Mouse (Mus musculus): Measurements from ENCODE around the gene Agbl4. TPM values are rescaled to one million over a fixed set of nuclear protein-coding genes. Genes with fewer than 3 reads are reported as not detected.

Agbl4 gene
- polyA plus RNA-seq, 1 experiment from 2014 or later = 0.38 TPM

GRCm38 (mm10) chr4:111584286-111584685 is 1186.8 kb downstream of the Agbl4 start:
- Histone ChIP-seq H3K9me3 (no peaks in the 10 kb centered on the region), H3K4me1 (replicated peaks) (peaks cover 12% of the 10 kb centered on the region; the same call in 1 of the 2 replicates), H3K4me2 (no peak overlapping the region), H3K9ac (replicated peaks) (no peak overlapping the region), H3K36me3 (no peaks in the 10 kb centered on the region), H3K27me3 (no peaks in the 10 kb centered on the region), H3K4me3 (replicated peaks) (no peak overlapping the region), H3K27ac (no peak overlapping the region)
- ATAC-seq (ENCODE audit: insufficient number of reproducible peaks, insufficient read depth, low FRiP score, low TSS enrichment, low read depth) = no peak
- 79% methylated on average over 7 of the region's 7 CpGs for WGBS

- no peaks in the 10 kb centered on the region for H3K27me3 ChIP-seq
- WGBS = 78% methylated on average over 1 of the region's 1 CpGs
- no peak overlapping the region for H3K27ac ChIP-seq
- no peak for ATAC-seq (ENCODE audit: insufficient number of reproducible peaks, insufficient read depth, low FRiP score, low TSS enrichment, low read depth)
- H3K4me1 ChIP-seq (replicated peaks) = peaks cover 15% of the 10 kb centered on the region; the same call in 1 of the 2 replicates
- no peaks in the 10 kb centered on the region for H3K9me3 ChIP-seq
- H3K4me2 ChIP-seq = no peak overlapping the region
- no peak overlapping the region for H3K4me3 ChIP-seq (replicated peaks)
- H3K9ac ChIP-seq (replicated peaks) = no peak overlapping the region
- no peaks in the 10 kb centered on the region for H3K36me3 ChIP-seq
These were observed 1190.8 kb downstream of the Agbl4 start for GRCm38 (mm10) chr4:111588211-111588610.

GRCm38 (mm10) chr4:111589467-111590170 is 1192.2 kb downstream of the Agbl4 start:
- ATAC-seq (ENCODE audit: insufficient number of reproducible peaks, insufficient read depth, low FRiP score, low TSS enrichment, low read depth) = peak; percentile 76
- no peak overlapping the region for H3K9ac ChIP-seq (replicated peaks)
- H3K9me3 ChIP-seq = no peaks in the 10 kb centered on the region
- H3K4me2 ChIP-seq = no peak overlapping the region
- no peak overlapping the region for H3K4me3 ChIP-seq (replicated peaks)
- no peak overlapping the region for H3K27ac ChIP-seq
- 0 out of 2 replicates have a peak, but pooled peaks cover 2% of the 10 kb centered on the region for H3K4me1 ChIP-seq (replicated peaks)
- no peaks in the 10 kb centered on the region for H3K27me3 ChIP-seq
- 62% methylated on average over 4 of the region's 4 CpGs for WGBS
- no peaks in the 10 kb centered on the region for H3K36me3 ChIP-seq

- no peak overlapping the region for H3K27ac ChIP-seq
- 92% methylated on average over 3 of the region's 3 CpGs for WGBS
- 0 out of 2 replicates have a peak, but pooled peaks cover under 1% of the 10 kb centered on the region for H3K4me1 ChIP-seq (replicated peaks)
- no peaks in the 10 kb centered on the region for H3K27me3 ChIP-seq
- no peak overlapping the region for H3K4me2 ChIP-seq
- H3K9ac ChIP-seq (replicated peaks) = no peak overlapping the region
- no peak for ATAC-seq (ENCODE audit: insufficient number of reproducible peaks, insufficient read depth, low FRiP score, low TSS enrichment, low read depth)
- no peaks in the 10 kb centered on the region for H3K9me3 ChIP-seq
- H3K4me3 ChIP-seq (replicated peaks) = no peak overlapping the region
- H3K36me3 ChIP-seq = no peaks in the 10 kb centered on the region
These were observed 1197.3 kb downstream of the Agbl4 start for GRCm38 (mm10) chr4:111594655-111595295.

GRCm38 (mm10) chr4:111597249-111597661 is 1199.8 kb downstream of the Agbl4 start:
- no peak for ATAC-seq (ENCODE audit: insufficient number of reproducible peaks, insufficient read depth, low FRiP score, low TSS enrichment, low read depth)
- no peak overlapping the region for H3K9ac ChIP-seq (replicated peaks)
- no peak overlapping the region for H3K4me2 ChIP-seq
- H3K9me3 ChIP-seq = no peaks in the 10 kb centered on the region
- no peak overlapping the region for H3K27ac ChIP-seq
- no peaks in the 10 kb centered on the region for H3K27me3 ChIP-seq
- H3K4me3 ChIP-seq (replicated peaks) = no peak overlapping the region
- no peaks in the 10 kb centered on the region for H3K4me1 ChIP-seq (replicated peaks)
- no peaks in the 10 kb centered on the region for H3K36me3 ChIP-seq
- WGBS = 86% methylated on average over 2 of the region's 2 CpGs

GRCm38 (mm10) chr4:111597986-111598385 is 1200.5 kb downstream of the Agbl4 start:
- WGBS = 84% methylated on average over 1 of the region's 1 CpGs
- no peak overlapping the region for H3K27ac ChIP-seq
- no peak overlapping the region for H3K4me3 ChIP-seq (replicated peaks)
- H3K27me3 ChIP-seq = no peaks in the 10 kb centered on the region
- no peak overlapping the region for H3K4me2 ChIP-seq
- H3K4me1 ChIP-seq (replicated peaks) = no peaks in the 10 kb centered on the region
- H3K9ac ChIP-seq (replicated peaks) = no peak overlapping the region
- no peak for ATAC-seq (ENCODE audit: insufficient number of reproducible peaks, insufficient read depth, low FRiP score, low TSS enrichment, low read depth)
- no peaks in the 10 kb centered on the region for H3K36me3 ChIP-seq
- H3K9me3 ChIP-seq = no peaks in the 10 kb centered on the region

GRCm38 (mm10) chr4:111603194-111603593 is 1205.7 kb downstream of the Agbl4 start:
- Histone ChIP-seq H3K4me2 (no peak overlapping the region), H3K4me3 (replicated peaks) (no peak overlapping the region), H3K27ac (no peak overlapping the region), H3K27me3 (no peaks in the 10 kb centered on the region), H3K4me1 (replicated peaks) (no peaks in the 10 kb centered on the region), H3K36me3 (no peaks in the 10 kb centered on the region), H3K9ac (replicated peaks) (no peak overlapping the region), H3K9me3 (no peaks in the 10 kb centered on the region)
- WGBS = 74% methylated on average over 2 of the region's 2 CpGs
- no peak for ATAC-seq (ENCODE audit: insufficient number of reproducible peaks, insufficient read depth, low FRiP score, low TSS enrichment, low read depth)

- Histone ChIP-seq H3K4me1 (replicated peaks) (no peaks in the 10 kb centered on the region), H3K27me3 (no peaks in the 10 kb centered on the region), H3K27ac (no peak overlapping the region), H3K9ac (replicated peaks) (no peak overlapping the region), H3K36me3 (no peaks in the 10 kb centered on the region), H3K4me2 (no peak overlapping the region), H3K9me3 (no peaks in the 10 kb centered on the region), H3K4me3 (replicated peaks) (no peak overlapping the region)
- no peak for ATAC-seq (ENCODE audit: insufficient number of reproducible peaks, insufficient read depth, low FRiP score, low TSS enrichment, low read depth)
- WGBS = 51% methylated on average over 8 of the region's 8 CpGs
These were observed 1210.5 kb downstream of the Agbl4 start for GRCm38 (mm10) chr4:111607826-111608500.

GRCm38 (mm10) chr4:111621865-111622264 is 1224.4 kb downstream of the Agbl4 start:
- Histone ChIP-seq H3K27ac (no peak overlapping the region), H3K36me3 (no peaks in the 10 kb centered on the region), H3K9me3 (no peaks in the 10 kb centered on the region), H3K4me3 (replicated peaks) (no peak overlapping the region), H3K9ac (replicated peaks) (no peak overlapping the region), H3K4me2 (no peak overlapping the region), H3K4me1 (replicated peaks) (no peaks in the 10 kb centered on the region), H3K27me3 (no peaks in the 10 kb centered on the region)
- no peak for ATAC-seq (ENCODE audit: insufficient number of reproducible peaks, insufficient read depth, low FRiP score, low TSS enrichment, low read depth)
- 48% methylated on average over 2 of the region's 2 CpGs for WGBS

- WGBS = 55% methylated on average over 5 of the region's 5 CpGs
- H3K27me3 ChIP-seq = no peaks in the 10 kb centered on the region
- H3K4me1 ChIP-seq (replicated peaks) = no peaks in the 10 kb centered on the region
- no peak overlapping the region for H3K4me2 ChIP-seq
- no peak overlapping the region for H3K27ac ChIP-seq
- no peak overlapping the region for H3K9ac ChIP-seq (replicated peaks)
- no peak overlapping the region for H3K4me3 ChIP-seq (replicated peaks)
- H3K9me3 ChIP-seq = no peaks in the 10 kb centered on the region
- no peaks in the 10 kb centered on the region for H3K36me3 ChIP-seq
- ATAC-seq (ENCODE audit: insufficient number of reproducible peaks, insufficient read depth, low FRiP score, low TSS enrichment, low read depth) = no peak
These were observed 1227.5 kb downstream of the Agbl4 start for GRCm38 (mm10) chr4:111624914-111625313.

- Histone ChIP-seq H3K9ac (replicated peaks) (no peak overlapping the region), H3K27me3 (no peaks in the 10 kb centered on the region), H3K4me2 (no peak overlapping the region), H3K27ac (no peak overlapping the region), H3K36me3 (no peaks in the 10 kb centered on the region), H3K9me3 (no peaks in the 10 kb centered on the region), H3K4me1 (replicated peaks) (no peaks in the 10 kb centered on the region), H3K4me3 (replicated peaks) (no peak overlapping the region)
- 40% methylated on average over 8 of the region's 8 CpGs for WGBS
- ATAC-seq (ENCODE audit: insufficient number of reproducible peaks, insufficient read depth, low FRiP score, low TSS enrichment, low read depth) = peak; percentile 69
These were observed 1228.8 kb downstream of the Agbl4 start for GRCm38 (mm10) chr4:111626118-111626830.
